Mouse (Mus musculus): ENCODE results near the gene Vps52. TPM values are rescaled to one million over a fixed set of nuclear protein-coding genes. Genes with fewer than 3 reads are reported as not detected.

The Vps52 gene
- polyA plus RNA-seq (2015; fragmentation: Nextera tagmentation; extraction: Ambion mirVana): 25.5 and 27.2 TPM in 2 replicates

GRCm38 (mm10) chr17:33955555-33956214, at the start of gene Vps52, which contains the start of gene Rps18:
Gene Vps52 (plus strand): TSS chr17:33955812.
Gene Rps18 (minus strand): TSS chr17:33956001.

GRCm38 (mm10) chr17:33909077-33909868, 46.3 kb upstream of the Vps52 start, which contains the start of gene Daxx:
Gene Daxx (plus strand): TSS chr17:33909414.

GRCm38 (mm10) chr17:33915671-33916250, 39.9 kb upstream of the Vps52 start, which contains the start of the genes Tapbp and Zbtb22:
Gene Tapbp (plus strand): TSS chr17:33915899.
Gene Zbtb22 (plus strand): TSS chr17:33915904.

GRCm38 (mm10) chr17:33929371-33930279, 26.0 kb upstream of the Vps52 start, which contains the start of gene Rgl2:
Gene Rgl2 (plus strand): TSS chr17:33929543.

GRCm38 (mm10) chr17:33940206-33940805, 15.3 kb upstream of the Vps52 start, which contains the start of the genes Pfdn6 and Wdr46:
Gene Pfdn6 (minus strand): TSS chr17:33940343.
Gene Wdr46 (plus strand): TSS chr17:33940660.

GRCm38 (mm10) chr17:33951021-33951946, 4.3 kb upstream of the Vps52 start, which contains the start of gene B3galt4:
Gene B3galt4 (minus strand): TSS chr17:33951488.

GRCm38 (mm10) chr17:34000150-34000537, 44.5 kb downstream of the Vps52 start, which contains the start of gene H2-K1:
Gene H2-K1 (minus strand): TSS chr17:34000347.

Other genes with a start within 250 kb of the Vps52 start
- gene March2, start 237.1 kb upstream of the Vps52 start, polyA plus RNA-seq (2015; fragmentation: Nextera tagmentation; extraction: Ambion mirVana): 242 and 248 TPM in 2 replicates
- gene Rab11b, start 195.3 kb upstream of the Vps52 start, polyA plus RNA-seq (2015; fragmentation: Nextera tagmentation; extraction: Ambion mirVana): 138 and 157 TPM in 2 replicates
- 37.2 and 37.6 TPM in 2 replicates for gene Angptl4, start 174.0 kb upstream of the Vps52 start, polyA plus RNA-seq (2015; fragmentation: Nextera tagmentation; extraction: Ambion mirVana)
- gene Kank3, start 145.3 kb upstream of the Vps52 start, polyA plus RNA-seq (2015; fragmentation: Nextera tagmentation; extraction: Ambion mirVana): 27.7 and 41.7 TPM in 2 replicates
- gene Rps28, start 131.2 kb upstream of the Vps52 start, polyA plus RNA-seq (2015; fragmentation: Nextera tagmentation; extraction: Ambion mirVana): 1,075 and 1,076 TPM in 2 replicates
- gene Ndufa7, start 131.2 kb upstream of the Vps52 start, polyA plus RNA-seq (2015; fragmentation: Nextera tagmentation; extraction: Ambion mirVana): 294 and 300 TPM in 2 replicates
- 14.3 and 19.1 TPM in 2 replicates for gene Cd320, start 112.7 kb upstream of the Vps52 start, polyA plus RNA-seq (2015; fragmentation: Nextera tagmentation; extraction: Ambion mirVana)
- not detected in 2 replicates for gene Gm7029, start 82.0 kb upstream of the Vps52 start, polyA plus RNA-seq (2015; fragmentation: Nextera tagmentation; extraction: Ambion mirVana)
- gene Kifc1, start 65.2 kb upstream of the Vps52 start, polyA plus RNA-seq (2015; fragmentation: Nextera tagmentation; extraction: Ambion mirVana): 7.4 and 8.4 TPM in 2 replicates
- 0.77 and 1.2 TPM in 2 replicates for gene Platr17, start 50.7 kb upstream of the Vps52 start, polyA plus RNA-seq (2015; fragmentation: Nextera tagmentation; extraction: Ambion mirVana)
- gene Daxx, start 46.4 kb upstream of the Vps52 start, polyA plus RNA-seq (2015; fragmentation: Nextera tagmentation; extraction: Ambion mirVana): 27.0 and 29.1 TPM in 2 replicates
- 70.3 and 83.6 TPM in 2 replicates for gene Tapbp, start 39.9 kb upstream of the Vps52 start, polyA plus RNA-seq (2015; fragmentation: Nextera tagmentation; extraction: Ambion mirVana)
- 11.8 and 12.6 TPM in 2 replicates for gene Zbtb22, start 39.9 kb upstream of the Vps52 start, polyA plus RNA-seq (2015; fragmentation: Nextera tagmentation; extraction: Ambion mirVana)
- gene Rgl2, start 26.3 kb upstream of the Vps52 start, polyA plus RNA-seq (2015; fragmentation: Nextera tagmentation; extraction: Ambion mirVana): 16.8 and 22.9 TPM in 2 replicates
- 147 and 152 TPM in 2 replicates for gene Pfdn6, start 15.5 kb upstream of the Vps52 start, polyA plus RNA-seq (2015; fragmentation: Nextera tagmentation; extraction: Ambion mirVana)
- 20.6 and 20.9 TPM in 2 replicates for gene Wdr46, start 15.2 kb upstream of the Vps52 start, polyA plus RNA-seq (2015; fragmentation: Nextera tagmentation; extraction: Ambion mirVana)
- gene B3galt4, start 4.3 kb upstream of the Vps52 start, polyA plus RNA-seq (2015; fragmentation: Nextera tagmentation; extraction: Ambion mirVana): 3.7 and 4.2 TPM in 2 replicates
- gene Rps18, start 189 bp downstream of the Vps52 start, polyA plus RNA-seq (2015; fragmentation: Nextera tagmentation; extraction: Ambion mirVana): 2,156 and 2,219 TPM in 2 replicates
- gene H2-K1, start 44.5 kb downstream of the Vps52 start, polyA plus RNA-seq (2015; fragmentation: Nextera tagmentation; extraction: Ambion mirVana): 186 and 228 TPM in 2 replicates
- 8.9 and 11.6 TPM in 2 replicates for gene Ring1, start 68.9 kb downstream of the Vps52 start, polyA plus RNA-seq (2015; fragmentation: Nextera tagmentation; extraction: Ambion mirVana)
- 36.1 and 46.0 TPM in 2 replicates for gene H2-Ke6, start 72.2 kb downstream of the Vps52 start, polyA plus RNA-seq (2015; fragmentation: Nextera tagmentation; extraction: Ambion mirVana)
- 58.1 and 68.4 TPM in 2 replicates for gene Slc39a7, start 75.9 kb downstream of the Vps52 start, polyA plus RNA-seq (2015; fragmentation: Nextera tagmentation; extraction: Ambion mirVana)
- gene Rxrb, start 76.0 kb downstream of the Vps52 start, polyA plus RNA-seq (2015; fragmentation: Nextera tagmentation; extraction: Ambion mirVana): 26.4 and 30.3 TPM in 2 replicates
- 0.32 and 0.93 TPM in 2 replicates for gene Col11a2, start 83.6 kb downstream of the Vps52 start, polyA plus RNA-seq (2015; fragmentation: Nextera tagmentation; extraction: Ambion mirVana)
- 2.5 and 4.4 TPM in 2 replicates for gene H2-Oa, start 136.5 kb downstream of the Vps52 start, polyA plus RNA-seq (2015; fragmentation: Nextera tagmentation; extraction: Ambion mirVana)
- gene H2-DMa, start 163.7 kb downstream of the Vps52 start, polyA plus RNA-seq (2015; fragmentation: Nextera tagmentation; extraction: Ambion mirVana): 19.0 and 25.7 TPM in 2 replicates
- 56.4 and 65.3 TPM in 2 replicates for gene Brd2, start 166.8 kb downstream of the Vps52 start, polyA plus RNA-seq (2015; fragmentation: Nextera tagmentation; extraction: Ambion mirVana)
- 4.8 and 5.6 TPM in 2 replicates for gene H2-DMb2, start 187.5 kb downstream of the Vps52 start, polyA plus RNA-seq (2015; fragmentation: Nextera tagmentation; extraction: Ambion mirVana)
- 4.4 and 8.9 TPM in 2 replicates for gene H2-DMb1, start 197.3 kb downstream of the Vps52 start, polyA plus RNA-seq (2015; fragmentation: Nextera tagmentation; extraction: Ambion mirVana)
- gene Tap1, start 231.7 kb downstream of the Vps52 start, polyA plus RNA-seq (2015; fragmentation: Nextera tagmentation; extraction: Ambion mirVana): 15.1 and 20.2 TPM in 2 replicates
- 33.4 and 43.3 TPM in 2 replicates for gene Psmb9, start 232.0 kb downstream of the Vps52 start, polyA plus RNA-seq (2015; fragmentation: Nextera tagmentation; extraction: Ambion mirVana)
- gene Psmb8, start 241.9 kb downstream of the Vps52 start, polyA plus RNA-seq (2015; fragmentation: Nextera tagmentation; extraction: Ambion mirVana): 65.0 and 89.6 TPM in 2 replicates
- gene Tap2, start 247.7 kb downstream of the Vps52 start, polyA plus RNA-seq (2015; fragmentation: Nextera tagmentation; extraction: Ambion mirVana): 21.0 and 29.0 TPM in 2 replicates

All from spleen, postnatal 0 days (tissue).